Mouse (Mus musculus) embryonic fibroblast, embryonic 13.5 days (primary cell): ENCODE results near the gene Pdgfa. TPM values are rescaled to one million over a fixed set of nuclear protein-coding genes. Genes with fewer than 3 reads are reported as not detected.

ENCODE experiments used
- H3K27ac ChIP-seq: 2 replicates; pipeline ENCODE4 v1.5.1; 2012; ENCODE audit warnings: low read length, control low read depth, inconsistent platforms; ENCODE audit not compliant: insufficient read depth
- H3K4me1 ChIP-seq: 2 replicates; pipeline ENCODE4 v1.6.1; 2011; ENCODE audit warnings: low read length; ENCODE audit not compliant: control insufficient read depth, insufficient read depth
- H3K4me3 ChIP-seq: 2 replicates; pipeline ENCODE4 v1.5.1; 2011; ENCODE audit warnings: mild to moderate bottlenecking, control low read depth, low read length; ENCODE audit not compliant: insufficient read depth
- CTCF ChIP-seq: IDR thresholded peaks from 2 replicates; pipeline ENCODE4 v1.5.1; 2011; ENCODE audit warnings: mild to moderate bottlenecking, control low read depth, low read length, moderate library complexity, borderline replicate concordance; ENCODE audit not compliant: insufficient read depth
- POLR2A ChIP-seq: IDR thresholded peaks from 2 replicates; pipeline ENCODE4 v1.6.1; 2011; ENCODE audit warnings: low read depth, mild to moderate bottlenecking, control low read depth, low read length, moderate library complexity
- polyA plus RNA-seq: library from polyadenylated mRNA; stranded (reverse); fragments of >200 nt; gene quantifications from 2 replicates; pipeline ENCODE4 v1.2.4, GENCODE M21; 2011; ENCODE audit warnings: low read depth; ENCODE audit not compliant: missing spikeins, insufficient read length

Gene Pdgfa
- polyA plus RNA-seq, 1 experiment: 32.4 TPM

GRCm38 (mm10) chr5:139017371-139018124 lies 20.4 kb upstream of the Pdgfa start:
- H3K4me1 ChIP-seq: no peaks in the 10 kb centered on the region
- H3K27ac ChIP-seq: no peak overlapping the region
- no peak overlapping the region for H3K4me3 ChIP-seq
- TF ChIP-seq CTCF: no peak
- no peak for TF ChIP-seq POLR2A

DNA sequence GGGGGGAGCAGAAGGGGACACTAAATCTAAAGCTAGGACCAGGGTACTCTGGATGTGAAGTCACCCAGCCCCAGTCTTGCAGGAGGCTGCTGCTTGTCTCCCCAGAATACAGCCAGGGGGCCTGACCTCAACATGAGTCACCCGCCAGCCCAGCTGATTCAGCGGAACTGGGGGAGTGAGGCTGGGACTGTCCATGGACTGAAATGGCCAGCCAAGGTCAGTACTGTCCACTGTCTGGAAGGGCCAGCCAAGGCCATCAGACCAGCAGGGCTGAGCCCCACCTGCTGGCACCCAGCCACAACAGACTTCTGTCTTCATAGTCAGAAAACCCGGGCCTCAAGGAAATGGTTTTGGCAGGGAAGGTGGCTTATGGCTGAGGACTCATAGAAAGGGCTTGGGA lies 17.9 kb upstream of the Pdgfa start:
- Histone ChIP-seq H3K4me3 (no peak overlapping the region), H3K27ac (no peak overlapping the region; the same call in 1 of the 2 replicates), H3K4me1 (no peaks in the 10 kb centered on the region; the same call in 1 of the 2 replicates)
- TF ChIP-seq POLR2A (no peak), CTCF (no peak)

GRCm38 (mm10) chr5:139010649-139011048 lies 13.5 kb upstream of the Pdgfa start:
- Histone ChIP-seq H3K4me3 (no peak overlapping the region), H3K27ac (no peak overlapping the region), H3K4me1 (no peaks in the 10 kb centered on the region; the same call in 1 of the 2 replicates)
- TF ChIP-seq POLR2A (no peak), CTCF (no peak)

- no peaks in the 10 kb centered on the region; the same call in 1 of the 2 replicates for H3K4me1 ChIP-seq
- H3K27ac ChIP-seq: no peak overlapping the region
- TF ChIP-seq CTCF (peak; percentile 8; the same call in 1 of the 2 replicates), POLR2A (no peak)
- no peak overlapping the region for H3K4me3 ChIP-seq
These were observed 10.1 kb upstream of the Pdgfa start for GRCm38 (mm10) chr5:139007141-139007775.

GRCm38 (mm10) chr5:139004588-139004987 lies 7.4 kb upstream of the Pdgfa start:
- Histone ChIP-seq H3K27ac (no peak overlapping the region), H3K4me1 (no peaks in the 10 kb centered on the region), H3K4me3 (no peak overlapping the region)
- no peak for TF ChIP-seq CTCF
- TF ChIP-seq POLR2A: no peak

DNA sequence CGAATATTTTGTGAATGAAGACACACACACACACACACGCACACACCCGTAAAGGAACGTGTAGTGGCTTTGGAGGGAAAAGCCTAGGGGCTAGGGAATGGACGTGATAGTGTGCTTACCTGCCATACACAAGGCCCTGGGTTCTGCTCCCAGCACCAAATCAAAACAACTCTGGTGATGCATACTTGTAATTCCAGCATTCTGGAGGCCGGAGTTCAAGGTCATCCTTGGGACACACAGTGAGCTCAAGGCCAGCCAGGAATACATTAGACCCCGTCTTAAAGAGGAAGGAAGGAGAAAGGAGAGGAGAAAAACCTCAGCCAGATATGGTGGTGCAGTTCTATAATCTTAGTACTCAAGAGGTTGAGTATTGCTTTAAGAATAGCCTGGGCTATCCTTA lies 2.5 kb upstream of the Pdgfa start:
- no peak for TF ChIP-seq CTCF
- TF ChIP-seq POLR2A: no peak
- Histone ChIP-seq H3K27ac (no peak overlapping the region), H3K4me3 (no peak overlapping the region), H3K4me1 (peaks cover 3% of the 10 kb centered on the region; the same call in 1 of the 2 replicates)

DNA sequence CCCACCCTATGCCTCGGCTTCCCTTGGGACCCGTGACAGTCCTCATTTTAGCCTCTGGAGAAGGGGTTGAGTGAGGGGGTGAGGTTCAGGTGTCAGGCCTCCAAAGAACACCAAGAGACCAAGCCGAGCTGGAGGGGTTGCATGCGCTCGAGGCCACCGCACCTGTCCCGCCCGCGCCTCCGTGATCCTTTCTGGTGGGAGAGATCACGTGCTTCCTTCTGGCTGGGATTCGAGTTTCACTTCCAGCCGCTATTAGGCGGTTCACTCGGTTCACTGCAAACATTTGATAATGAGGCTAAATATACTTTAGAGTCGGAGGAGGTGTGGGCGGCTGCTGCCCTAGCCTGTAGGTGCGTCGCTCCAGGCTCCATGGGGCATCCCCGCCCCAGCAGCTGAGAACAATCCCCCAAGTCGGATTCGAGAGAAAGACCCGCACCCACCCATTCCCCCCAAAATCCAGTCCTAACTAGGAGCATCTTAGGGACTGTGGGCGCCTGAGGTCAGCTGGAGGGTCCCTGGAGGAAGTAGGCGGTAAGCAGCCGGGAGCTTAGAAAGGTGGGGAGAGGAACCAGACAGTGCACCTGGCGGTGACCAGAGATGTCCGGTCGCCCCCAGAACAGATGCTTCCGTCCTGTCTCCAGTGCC lies 888 bp upstream of the Pdgfa start:
- peaks cover 3% of the 10 kb centered on the region; the same call in 1 of the 2 replicates for H3K4me1 ChIP-seq
- 0 out of 2 replicates have a peak overlapping the region, but pooled peaks have one; percentile 2 for H3K4me3 ChIP-seq
- TF ChIP-seq POLR2A (peak; percentile 33; the same call in 1 of the 2 replicates), CTCF (no peak)
- no peak overlapping the region for H3K27ac ChIP-seq

- Histone ChIP-seq H3K4me1 (peaks cover 3% of the 10 kb centered on the region; the same call in 1 of the 2 replicates), H3K27ac (no peak overlapping the region), H3K4me3 (peak overlapping the region; percentile 46; the same call in 1 of the 2 replicates)
- peak; percentile 51; the same call in 1 of the 2 replicates for TF ChIP-seq CTCF
- TF ChIP-seq POLR2A: no peak
These were observed 672 bp downstream of the Pdgfa start for GRCm38 (mm10) chr5:138996322-138997073.

- no peak for TF ChIP-seq CTCF
- TF ChIP-seq POLR2A: peak; percentile 48; the same call in 1 of the 2 replicates
- H3K27ac ChIP-seq: peak overlapping the region; percentile 83
- peak overlapping the region; percentile 46 for H3K4me3 ChIP-seq
- peaks cover 3% of the 10 kb centered on the region; the same call in 1 of the 2 replicates for H3K4me1 ChIP-seq
These were observed 1.4 kb downstream of the Pdgfa start for GRCm38 (mm10) chr5:138995721-138996311.
